ENCODE assay signal across 17 mouse cellular contexts in the genomic region with DNA sequence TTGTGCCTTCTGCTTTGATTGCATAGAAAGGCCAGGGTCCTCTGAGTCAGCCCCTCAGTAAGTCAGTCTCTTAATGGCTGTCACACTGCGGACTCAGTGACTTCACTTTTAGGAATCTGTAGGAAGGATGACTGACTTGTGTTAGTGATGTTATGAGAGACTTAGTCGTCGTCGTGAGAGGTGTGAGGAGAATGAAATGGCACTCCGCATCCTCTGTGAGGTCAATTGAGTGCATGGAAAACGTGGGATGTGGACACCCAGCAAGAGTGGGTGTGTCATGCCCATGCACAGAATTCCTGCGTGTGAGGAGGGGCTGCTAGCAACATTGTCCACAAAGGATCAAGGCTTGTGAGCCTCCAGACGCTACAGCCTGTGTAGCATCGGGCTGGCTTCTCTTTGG. TPM values are rescaled to one million over a fixed set of nuclear protein-coding genes. Genes with fewer than 3 reads are reported as not detected.
"Had no signal": no experiment of that assay in that cellular context is flagged by ENCODE, and none has a peak within 500 bp of the region (broad histone marks: within the 10 kb centered on the region; RNA-seq: fewer than 3 reads in every experiment).

No protein-coding gene starts in this region.

- H3K9me3 ChIP-seq: midbrain, embryonic 10.5 days; neural tube, embryonic 15.5 days had no signal

- H3K27ac ChIP-seq: limb, embryonic 12.5 days; midbrain, embryonic 10.5 days; neural tube, embryonic 15.5 days had no signal

- H3K4me3 ChIP-seq: limb, embryonic 12.5 days; midbrain, embryonic 10.5 days; myocyte; neural tube, embryonic 15.5 days had no signal

- H3K27me3 ChIP-seq: limb, embryonic 12.5 days; neural tube, embryonic 15.5 days had no signal

- H3K4me2 ChIP-seq: limb, embryonic 12.5 days; liver, embryonic 11.5 days; lung, embryonic 14.5 days; neural tube, embryonic 15.5 days had no signal

- H3K36me3 ChIP-seq: limb, embryonic 12.5 days; midbrain, embryonic 10.5 days; neural tube, embryonic 15.5 days had no signal

- DNase-seq: kidney, adult 8-10 months; kidney, postnatal 25 days; layer of hippocampus, postnatal 36 days; lung, embryonic 14.5 days; lung, postnatal 10 days; lung, postnatal 4 days; midbrain, embryonic 14.5 days; right cerebral cortex, postnatal 4 days; spleen, adult 18-20 months; thymus, adult 2 months; thymus, postnatal 25 days had no signal

- H3K9ac ChIP-seq: limb, embryonic 12.5 days; lung, embryonic 14.5 days; neural tube, embryonic 15.5 days had no signal

RNA-seq across cellular contexts. Expression of a gene that starts 47.5 kb away (rescaled TPM):
- polyA plus RNA-seq: neural tube, embryonic 11.5 days had no signal

RNA-seq across cellular contexts. Expression of a gene that starts 54.2 kb away (rescaled TPM):
- polyA plus RNA-seq: myocyte had no signal
